Mouse (Mus musculus): ENCODE data around the gene Urad. TPM values are rescaled to one million over a fixed set of nuclear protein-coding genes. Genes with fewer than 3 reads are reported as not detected.

Urad gene
- polyA plus RNA-seq, 1 experiment from 2014 or later, result not detected

DNA sequence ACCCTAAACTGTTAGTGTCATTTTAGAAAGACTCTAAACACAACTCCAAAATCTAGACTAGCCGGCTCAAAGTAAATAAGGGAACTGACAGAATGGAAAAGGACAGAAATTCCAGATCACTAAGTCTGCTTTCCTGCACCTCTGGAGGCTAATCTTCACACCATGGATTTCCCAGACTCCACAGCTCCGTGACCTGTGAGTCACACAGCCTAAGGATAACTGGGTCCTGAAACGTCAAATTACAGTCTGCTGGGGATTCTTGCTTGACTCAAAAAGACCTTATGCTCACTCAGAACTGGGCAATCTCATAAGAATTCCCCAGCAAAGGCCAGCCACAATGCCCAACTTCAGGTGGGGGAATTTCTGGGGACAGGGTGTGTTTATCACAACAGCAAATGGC, 33.5 kb upstream of the Urad start:
- no peak overlapping the region for H3K4me3 ChIP-seq (ENCODE audit: low read depth, low read length)
- no peak overlapping the region for H3K27ac ChIP-seq (ENCODE audit: low read depth, low read length)
- WGBS, result 81% methylated on average over 3 of the region's 3 CpGs
- H3K4me1 ChIP-seq (replicated peaks; ENCODE audit: control insufficient read depth, insufficient read depth, low read length), result no peaks in the 10 kb centered on the region
- no peaks in the 10 kb centered on the region for H3K36me3 ChIP-seq (ENCODE audit: control insufficient read depth, insufficient read depth, low read length)
- no peaks in the 10 kb centered on the region for H3K9me3 ChIP-seq (ENCODE audit: control insufficient read depth, low read length)
- no peaks in the 10 kb centered on the region for H3K27me3 ChIP-seq (ENCODE audit: control insufficient read depth, insufficient read depth, low read length)
- no peak for DNase-seq (ENCODE audit: low spot score)
- ATAC-seq (replicated peaks; ENCODE audit: low FRiP score), result no peak
- H3K4me2 ChIP-seq (ENCODE audit: low read depth, low read length, severe bottlenecking), result no peak overlapping the region
- H3K9ac ChIP-seq (ENCODE audit: low read length), result no peak overlapping the region

DNA sequence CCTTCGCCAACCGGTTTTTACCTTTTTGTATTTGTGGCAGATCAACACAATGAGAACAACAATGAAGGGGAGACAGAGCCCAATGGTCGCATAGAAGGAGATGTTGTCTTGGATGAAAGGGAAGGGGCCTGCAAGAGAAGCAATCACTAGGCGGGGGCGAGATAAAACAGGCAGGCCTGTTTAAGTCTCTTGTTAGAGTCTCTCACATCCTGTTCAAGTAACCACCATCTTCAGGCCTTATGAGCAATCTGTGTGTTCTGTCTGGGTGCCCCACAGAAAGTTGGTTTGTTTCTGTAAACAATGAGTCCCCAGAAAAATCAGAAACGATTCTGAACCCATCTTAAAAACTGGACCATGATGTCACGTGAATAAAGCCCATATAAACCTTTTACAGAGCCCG, 32.7 kb upstream of the Urad start:
- H3K9ac ChIP-seq (ENCODE audit: low read length), result no peak overlapping the region
- H3K4me1 ChIP-seq (replicated peaks; ENCODE audit: control insufficient read depth, insufficient read depth, low read length), result no peaks in the 10 kb centered on the region
- no peaks in the 10 kb centered on the region for H3K9me3 ChIP-seq (ENCODE audit: control insufficient read depth, low read length)
- no peak for DNase-seq (ENCODE audit: low spot score)
- 80% methylated on average over 8 of the region's 8 CpGs for WGBS
- H3K36me3 ChIP-seq (ENCODE audit: control insufficient read depth, insufficient read depth, low read length), result no peaks in the 10 kb centered on the region
- H3K4me3 ChIP-seq (ENCODE audit: low read depth, low read length), result no peak overlapping the region
- H3K27ac ChIP-seq (ENCODE audit: low read depth, low read length), result no peak overlapping the region
- no peak overlapping the region for H3K4me2 ChIP-seq (ENCODE audit: low read depth, low read length, severe bottlenecking)
- no peak for ATAC-seq (replicated peaks; ENCODE audit: low FRiP score)
- H3K27me3 ChIP-seq (ENCODE audit: control insufficient read depth, insufficient read depth, low read length), result no peaks in the 10 kb centered on the region

DNA sequence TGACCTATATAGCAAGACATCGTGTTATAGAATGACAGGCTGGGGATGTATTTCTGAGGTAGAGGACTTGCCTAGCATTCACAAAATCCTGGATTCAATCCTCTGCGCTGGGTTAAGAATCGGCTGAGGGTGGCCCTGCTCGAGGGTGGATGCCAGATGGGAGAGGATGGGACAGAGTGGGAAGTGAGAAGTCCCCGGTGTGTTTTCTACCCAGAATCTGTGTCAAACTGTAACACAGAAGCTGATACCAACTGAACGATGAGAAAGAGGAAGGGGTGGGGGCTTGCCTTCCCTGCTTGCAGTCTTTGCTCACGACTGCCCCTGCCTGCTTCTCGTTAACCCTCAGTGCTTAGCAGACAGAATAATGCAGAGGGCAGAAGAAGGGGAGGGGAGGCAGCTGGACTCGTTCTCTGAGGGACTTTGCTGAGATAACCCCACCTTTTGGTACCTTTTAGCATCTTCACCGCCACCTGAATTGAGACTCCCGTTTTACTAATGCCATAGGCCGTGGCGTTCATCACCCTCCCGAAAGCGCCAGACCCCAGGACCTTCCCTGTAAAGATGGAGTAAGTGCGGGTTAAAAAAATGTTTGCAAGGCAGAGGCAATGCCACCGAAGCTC, 32.0 kb upstream of the Urad start:
- H3K27ac ChIP-seq (ENCODE audit: low read depth, low read length), result no peak overlapping the region
- no peaks in the 10 kb centered on the region for H3K36me3 ChIP-seq (ENCODE audit: control insufficient read depth, insufficient read depth, low read length)
- H3K9me3 ChIP-seq (ENCODE audit: control insufficient read depth, low read length), result no peaks in the 10 kb centered on the region
- H3K4me3 ChIP-seq (ENCODE audit: low read depth, low read length), result no peak overlapping the region
- H3K9ac ChIP-seq (ENCODE audit: low read length), result no peak overlapping the region
- DNase-seq (ENCODE audit: low spot score), result peak; percentile 46
- ATAC-seq (replicated peaks; ENCODE audit: low FRiP score), result no peak
- H3K4me1 ChIP-seq (replicated peaks; ENCODE audit: control insufficient read depth, insufficient read depth, low read length), result no peaks in the 10 kb centered on the region
- WGBS, result 59% methylated on average over 17 of the region's 17 CpGs
- no peaks in the 10 kb centered on the region for H3K27me3 ChIP-seq (ENCODE audit: control insufficient read depth, insufficient read depth, low read length)
- H3K4me2 ChIP-seq (ENCODE audit: low read depth, low read length, severe bottlenecking), result no peak overlapping the region

DNA sequence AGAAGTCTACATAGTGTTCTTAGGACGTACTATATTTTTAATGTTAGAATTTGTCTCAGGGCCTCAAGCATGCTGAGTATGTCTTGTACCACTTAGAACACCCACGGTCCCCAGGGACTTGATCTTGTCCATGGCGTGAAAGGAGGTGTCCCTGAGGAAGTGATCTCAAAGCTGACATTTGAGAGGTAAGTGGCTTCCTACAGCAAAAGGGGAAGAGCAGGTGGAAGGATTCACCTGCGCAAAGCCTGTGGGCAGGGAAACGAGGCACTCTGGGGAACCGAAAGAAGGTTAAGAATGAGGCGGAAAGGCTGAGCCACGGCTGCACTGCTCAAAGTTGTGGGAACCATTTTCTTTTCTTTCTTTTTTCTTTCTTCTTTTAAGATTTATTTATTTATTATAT, 29.7 kb upstream of the Urad start:
- H3K27me3 ChIP-seq (ENCODE audit: control insufficient read depth, insufficient read depth, low read length), result no peaks in the 10 kb centered on the region
- H3K4me2 ChIP-seq (ENCODE audit: low read depth, low read length, severe bottlenecking), result no peak overlapping the region
- no peak overlapping the region for H3K27ac ChIP-seq (ENCODE audit: low read depth, low read length)
- H3K9me3 ChIP-seq (ENCODE audit: control insufficient read depth, low read length), result no peaks in the 10 kb centered on the region
- DNase-seq (ENCODE audit: low spot score) (peak; percentile 15), ATAC-seq (replicated peaks; ENCODE audit: low FRiP score) (no peak)
- 88% methylated on average over 8 of the region's 8 CpGs for WGBS
- H3K4me1 ChIP-seq (replicated peaks; ENCODE audit: control insufficient read depth, insufficient read depth, low read length), result no peaks in the 10 kb centered on the region
- H3K9ac ChIP-seq (ENCODE audit: low read length), result no peak overlapping the region
- no peak overlapping the region for H3K4me3 ChIP-seq (ENCODE audit: low read depth, low read length)
- no peaks in the 10 kb centered on the region for H3K36me3 ChIP-seq (ENCODE audit: control insufficient read depth, insufficient read depth, low read length)

DNA sequence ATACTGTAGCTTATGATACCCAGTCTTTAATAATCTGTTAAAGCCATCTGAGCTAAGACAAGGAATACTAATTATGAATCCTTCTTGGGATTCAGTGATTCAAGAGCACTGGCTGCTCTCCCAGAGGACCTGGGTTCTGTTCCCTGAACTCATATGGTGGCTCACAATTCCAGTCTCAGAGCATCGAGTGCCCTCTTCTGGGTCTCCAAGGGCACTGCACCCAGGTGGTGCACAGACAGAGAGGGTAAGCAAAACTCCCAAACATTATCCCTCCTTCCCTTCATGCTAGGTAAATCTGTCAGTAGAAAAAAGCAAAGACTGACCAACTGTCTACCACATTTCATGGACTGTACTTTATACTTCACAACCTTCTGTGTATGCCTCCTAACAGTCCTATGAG, 23.7 kb upstream of the Urad start:
- H3K9ac ChIP-seq (ENCODE audit: low read length), result no peak overlapping the region
- no peaks in the 10 kb centered on the region for H3K27me3 ChIP-seq (ENCODE audit: control insufficient read depth, insufficient read depth, low read length)
- H3K4me2 ChIP-seq (ENCODE audit: low read depth, low read length, severe bottlenecking), result no peak overlapping the region
- no peak overlapping the region for H3K27ac ChIP-seq (ENCODE audit: low read depth, low read length)
- H3K9me3 ChIP-seq (ENCODE audit: control insufficient read depth, low read length), result no peaks in the 10 kb centered on the region
- ATAC-seq (replicated peaks; ENCODE audit: low FRiP score) (no peak), DNase-seq (ENCODE audit: low spot score) (peak; percentile 20)
- no peak overlapping the region for H3K4me3 ChIP-seq (ENCODE audit: low read depth, low read length)
- 79% methylated on average over 1 of the region's 1 CpGs for WGBS
- H3K4me1 ChIP-seq (replicated peaks; ENCODE audit: control insufficient read depth, insufficient read depth, low read length), result no peaks in the 10 kb centered on the region
- no peaks in the 10 kb centered on the region for H3K36me3 ChIP-seq (ENCODE audit: control insufficient read depth, insufficient read depth, low read length)

DNA sequence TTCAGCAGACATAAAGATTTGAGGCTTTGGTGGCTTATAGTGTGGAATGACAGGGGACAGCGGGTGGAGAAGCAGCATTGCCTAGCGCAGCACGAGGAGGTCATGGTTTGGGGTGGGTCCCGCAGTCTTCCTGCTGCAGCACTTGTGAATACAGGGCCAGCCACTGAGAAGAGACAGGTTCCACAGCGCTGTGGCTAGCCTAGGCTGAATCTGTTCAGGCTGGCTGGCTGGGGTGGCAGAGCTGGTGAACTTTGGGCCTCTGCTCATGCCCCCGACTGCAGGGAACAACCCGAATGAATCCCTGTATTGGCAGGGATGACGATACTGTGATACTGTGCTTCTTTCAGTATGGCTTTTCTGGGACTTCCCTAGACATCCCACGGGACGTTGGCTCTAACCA, 21.7 kb upstream of the Urad start:
- Histone ChIP-seq H3K27ac (ENCODE audit: low read depth, low read length) (no peak overlapping the region), H3K9ac (ENCODE audit: low read length) (no peak overlapping the region), H3K4me1 (replicated peaks; ENCODE audit: control insufficient read depth, insufficient read depth, low read length) (no peaks in the 10 kb centered on the region), H3K4me2 (ENCODE audit: low read depth, low read length, severe bottlenecking) (no peak overlapping the region), H3K4me3 (ENCODE audit: low read depth, low read length) (no peak overlapping the region), H3K36me3 (ENCODE audit: control insufficient read depth, insufficient read depth, low read length) (no peaks in the 10 kb centered on the region), H3K9me3 (ENCODE audit: control insufficient read depth, low read length) (no peaks in the 10 kb centered on the region), H3K27me3 (ENCODE audit: control insufficient read depth, insufficient read depth, low read length) (no peaks in the 10 kb centered on the region)
- 84% methylated on average over 10 of the region's 10 CpGs for WGBS
- peak; percentile 38 for DNase-seq (ENCODE audit: low spot score)
- ATAC-seq (replicated peaks; ENCODE audit: low FRiP score), result no peak

DNA sequence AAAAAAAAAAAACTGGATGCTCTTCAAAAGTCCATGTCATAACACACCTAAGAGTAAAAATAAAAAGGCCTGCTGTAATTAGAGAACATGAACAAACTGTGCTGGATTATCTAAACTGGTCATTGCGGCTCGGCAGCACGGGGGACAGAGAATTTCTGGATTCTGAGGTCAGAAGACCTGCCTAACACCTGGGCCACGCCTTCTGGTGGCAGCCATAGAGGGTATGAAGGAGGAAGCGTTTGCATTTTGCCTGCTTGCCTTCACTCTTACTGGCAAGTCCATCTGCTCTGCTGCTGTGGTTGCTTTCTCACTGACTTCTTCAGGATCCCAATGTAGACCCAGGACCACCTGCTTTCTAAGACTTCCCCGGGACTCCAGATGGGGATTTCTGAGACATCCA, 20.7 kb upstream of the Urad start:
- no peak overlapping the region for H3K4me2 ChIP-seq (ENCODE audit: low read depth, low read length, severe bottlenecking)
- no peaks in the 10 kb centered on the region for H3K9me3 ChIP-seq (ENCODE audit: control insufficient read depth, low read length)
- no peaks in the 10 kb centered on the region for H3K36me3 ChIP-seq (ENCODE audit: control insufficient read depth, insufficient read depth, low read length)
- no peak overlapping the region for H3K9ac ChIP-seq (ENCODE audit: low read length)
- no peak overlapping the region for H3K27ac ChIP-seq (ENCODE audit: low read depth, low read length)
- DNase-seq (ENCODE audit: low spot score) (peak; percentile 39), ATAC-seq (replicated peaks; ENCODE audit: low FRiP score) (no peak)
- WGBS, result 90% methylated on average over 6 of the region's 6 CpGs
- H3K4me1 ChIP-seq (replicated peaks; ENCODE audit: control insufficient read depth, insufficient read depth, low read length), result no peaks in the 10 kb centered on the region
- no peaks in the 10 kb centered on the region for H3K27me3 ChIP-seq (ENCODE audit: control insufficient read depth, insufficient read depth, low read length)
- H3K4me3 ChIP-seq (ENCODE audit: low read depth, low read length), result no peak overlapping the region

DNA sequence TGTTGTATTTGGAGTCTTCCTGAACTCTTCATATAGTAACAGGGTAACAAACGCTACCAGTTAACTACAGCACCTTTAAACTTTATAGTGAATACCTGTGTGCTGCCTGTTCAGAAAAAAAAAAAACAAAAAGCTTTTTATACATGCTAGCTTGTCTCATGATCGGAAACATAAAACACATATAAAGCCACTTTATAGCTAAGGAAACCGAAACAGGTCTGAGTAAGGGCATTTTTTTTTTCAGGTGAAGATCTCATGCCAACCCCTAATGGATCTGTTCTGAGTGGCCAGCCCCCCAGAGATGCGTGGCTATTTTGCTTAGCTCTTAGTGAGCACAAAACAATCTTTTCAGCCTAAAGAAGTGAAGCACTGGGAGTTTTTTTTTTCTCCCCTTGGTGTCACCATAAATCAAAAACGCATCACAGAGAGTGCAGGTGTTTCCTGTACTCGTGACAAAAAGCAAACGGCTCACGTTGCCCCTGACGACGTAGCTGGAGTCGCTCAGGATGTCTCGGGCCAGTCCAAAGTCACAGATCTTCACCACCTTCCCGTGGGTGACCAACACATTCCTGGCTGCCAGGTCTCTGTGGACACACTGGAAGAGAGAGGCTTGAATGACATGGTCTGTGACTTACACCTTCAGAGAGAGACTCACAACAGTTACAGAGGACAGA, 18.6 kb upstream of the Urad start:
- 88% methylated on average over 13 of the region's 13 CpGs for WGBS
- Histone ChIP-seq H3K27me3 (ENCODE audit: control insufficient read depth, insufficient read depth, low read length) (no peaks in the 10 kb centered on the region), H3K9ac (ENCODE audit: low read length) (no peak overlapping the region)

DNA sequence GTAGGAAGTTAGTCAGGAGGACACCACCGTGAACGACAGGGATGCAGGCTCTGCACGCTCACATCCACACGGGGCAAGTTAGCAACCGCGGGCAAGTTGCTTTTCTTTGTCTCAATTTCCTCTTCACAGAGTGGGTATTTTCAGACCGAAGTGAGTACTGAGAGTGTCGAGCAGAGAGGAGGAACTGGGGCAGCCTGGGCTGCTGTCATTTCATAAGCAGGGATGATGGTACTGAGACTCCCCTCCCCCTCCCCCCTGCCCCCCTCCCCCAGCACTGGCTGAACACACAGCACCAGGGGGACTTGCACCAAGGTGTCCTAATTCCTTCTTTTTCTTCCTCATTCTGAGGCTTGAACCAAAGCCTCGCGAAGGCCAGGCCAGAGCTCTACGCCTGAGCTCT, 17.3 kb upstream of the Urad start:
- Histone ChIP-seq H3K27me3 (ENCODE audit: control insufficient read depth, insufficient read depth, low read length) (no peaks in the 10 kb centered on the region), H3K36me3 (ENCODE audit: control insufficient read depth, insufficient read depth, low read length) (no peaks in the 10 kb centered on the region), H3K9ac (ENCODE audit: low read length) (no peak overlapping the region), H3K4me1 (replicated peaks; ENCODE audit: control insufficient read depth, insufficient read depth, low read length) (no peaks in the 10 kb centered on the region), H3K4me3 (ENCODE audit: low read depth, low read length) (no peak overlapping the region), H3K4me2 (ENCODE audit: low read depth, low read length, severe bottlenecking) (no peak overlapping the region), H3K9me3 (ENCODE audit: control insufficient read depth, low read length) (no peaks in the 10 kb centered on the region), H3K27ac (ENCODE audit: low read depth, low read length) (no peak overlapping the region)
- no peak for ATAC-seq (replicated peaks; ENCODE audit: low FRiP score)
- 84% methylated on average over 11 of the region's 11 CpGs for WGBS
- peak; percentile 22 for DNase-seq (ENCODE audit: low spot score)

More for the DNA sequence above, 18.6 kb upstream of the Urad start:
- no peaks in the 10 kb centered on the region for H3K36me3 ChIP-seq (ENCODE audit: control insufficient read depth, insufficient read depth, low read length)
- peak; percentile 45 for DNase-seq (ENCODE audit: low spot score)
- H3K27ac ChIP-seq (ENCODE audit: low read depth, low read length), result no peak overlapping the region
- H3K4me2 ChIP-seq (ENCODE audit: low read depth, low read length, severe bottlenecking), result no peak overlapping the region
- no peak overlapping the region for H3K4me3 ChIP-seq (ENCODE audit: low read depth, low read length)
- H3K4me1 ChIP-seq (replicated peaks; ENCODE audit: control insufficient read depth, insufficient read depth, low read length), result no peaks in the 10 kb centered on the region
- ATAC-seq (replicated peaks; ENCODE audit: low FRiP score), result no peak
- no peaks in the 10 kb centered on the region for H3K9me3 ChIP-seq (ENCODE audit: control insufficient read depth, low read length)
